19 mouse cellular contexts compared by ENCODE assay signal in the genomic region with DNA sequence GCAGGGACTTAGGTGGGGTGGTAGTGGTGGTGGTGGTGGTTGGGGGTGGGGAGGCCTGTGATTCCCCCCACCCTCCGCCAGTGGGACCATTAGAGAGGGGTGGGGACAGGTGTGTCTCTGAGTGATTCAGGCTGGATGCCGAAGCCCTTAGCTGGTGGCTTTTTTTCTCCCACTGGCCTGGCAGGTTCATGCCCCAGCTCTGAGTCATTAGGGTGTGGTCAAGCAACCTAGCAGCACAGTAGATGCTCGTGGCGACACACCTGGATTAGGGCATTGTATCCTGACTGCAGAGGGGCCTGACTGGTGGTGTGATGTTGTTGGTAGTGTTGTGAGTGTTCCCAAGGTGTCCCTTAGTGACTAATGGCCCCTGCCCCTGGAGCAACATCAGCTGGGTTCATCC. TPM values are rescaled to one million over a fixed set of nuclear protein-coding genes. Genes with fewer than 3 reads are reported as not detected.
DNase-seq lines count a peak whose midpoint lies in the region; ATAC-seq and TF ChIP-seq lines count a peak whose summit lies in the region.
"Had no signal": no experiment of that assay in that cellular context is flagged by ENCODE, and none has a peak within 500 bp of the region (broad histone marks: within the 10 kb centered on the region; RNA-seq: fewer than 3 reads in every experiment).

No protein-coding gene starts in this region.

- no peak overlapping the region for H3K4me3 ChIP-seq in gastrocnemius, adult 2 months
- H3K4me3 ChIP-seq in C2C12 (ENCODE audit: insufficient read depth, poor library complexity, severe bottlenecking): no peak overlapping the region
- H3K4me3 ChIP-seq in lung, adult 2 months (replicated peaks; ENCODE audit: extremely low read depth, low read depth, low read length): no peak overlapping the region
- H3K4me3 ChIP-seq in stomach, embryonic 14.5 days (ENCODE audit: low read depth, low read length): no peak overlapping the region
- H3K4me3 ChIP-seq: embryonic facial prominence, embryonic 12.5 days; left cerebral cortex, adult 2 months; limb, embryonic 12.5 days; midbrain, embryonic 15.5 days had no signal

- peak; percentile 30 for ATAC-seq in stomach, embryonic 14.5 days (ENCODE audit: insufficient number of reproducible peaks, insufficient read depth, low FRiP score, low read depth)
- ATAC-seq: forebrain, embryonic 16.5 days; midbrain, embryonic 15.5 days had no signal

- H3K4me1 ChIP-seq in lung, adult 2 months (ENCODE audit: control insufficient read depth, insufficient read depth, low read length): peaks cover under 1% of the 10 kb centered on the region
- H3K4me1 ChIP-seq in stomach, embryonic 14.5 days (ENCODE audit: control insufficient read depth, insufficient read depth, low read length): peaks cover 18% of the 10 kb centered on the region; the same call in 1 of the 2 replicates
- H3K4me1 ChIP-seq: midbrain, embryonic 15.5 days had no signal

- DNase-seq in gastrocnemius, adult 2 months: peak; percentile 11
- no peak for DNase-seq in gastrocnemius, postnatal 10 days
- peak; percentile 55 for DNase-seq in lung, adult 2 months
- no peak for DNase-seq in right cerebral cortex, adult 18-20 months
- no peak for DNase-seq in ovary, postnatal 10 days (ENCODE audit: low spot score)
- no peak for DNase-seq in embryo, embryonic 11 days
- DNase-seq: adrenal gland, adult 8-10 months; cerebellum, adult 11-12 months; spleen, adult 18-20 months had no signal

- intact Hi-C loops in gastrocnemius, adult 2 months (cut with DNase I): no loop called here

- TF ChIP-seq POLR2A in lung, adult 2 months (IDR thresholded peaks at IDR 0.05; ENCODE audit: borderline replicate concordance, extremely low read depth, low read depth, low read length): peak; percentile 31; the same call in 1 of the 2 replicates

- TF ChIP-seq CTCF in gastrocnemius, adult 2 months (IDR thresholded peaks at IDR 0.05): no peak
- TF ChIP-seq CTCF in C2C12 (IDR thresholded peaks at IDR 0.05; ENCODE audit: control insufficient read depth, insufficient read depth, insufficient read length): no peak
- TF ChIP-seq CTCF in lung, adult 2 months (IDR thresholded peaks at IDR 0.05; ENCODE audit: insufficient read depth, low read length): no peak

- no peak overlapping the region for H3K27ac ChIP-seq in gastrocnemius, adult 2 months
- H3K27ac ChIP-seq in stomach, embryonic 14.5 days (ENCODE audit: low read length): peak overlapping the region; percentile 52; the same call in 1 of the 2 replicates
- H3K27ac ChIP-seq: embryonic facial prominence, embryonic 12.5 days; kidney, postnatal 0 days; left cerebral cortex, adult 2 months; limb, embryonic 12.5 days; liver, embryonic 14.5 days; midbrain, embryonic 15.5 days had no signal

- H3K79me3 ChIP-seq in C2C12 (ENCODE audit: low read depth): no peaks in the 10 kb centered on the region

- no peak overlapping the region for H3K9ac ChIP-seq in stomach, embryonic 14.5 days (replicated peaks; ENCODE audit: low read depth, low read length)
- H3K9ac ChIP-seq: embryonic facial prominence, embryonic 12.5 days; limb, embryonic 12.5 days; liver, embryonic 14.5 days; midbrain, embryonic 15.5 days had no signal

- 56% methylated on average over 4 of the region's 4 CpGs for WGBS in lung, adult 2 months
- 72% methylated on average over 4 of the region's 4 CpGs for WGBS in stomach, embryonic 14.5 days

- no peaks in the 10 kb centered on the region for H3K79me2 ChIP-seq in C2C12 (ENCODE audit: control insufficient read depth, insufficient read depth)

- H3K27me3 ChIP-seq in C2C12 (ENCODE audit: control insufficient read depth, insufficient read depth, insufficient read length): no peaks in the 10 kb centered on the region
- H3K27me3 ChIP-seq in stomach, embryonic 14.5 days (ENCODE audit: control insufficient read depth, insufficient read depth, low read length): no peaks in the 10 kb centered on the region
- H3K27me3 ChIP-seq: embryonic facial prominence, embryonic 12.5 days; midbrain, embryonic 15.5 days had no signal

- H3ac ChIP-seq in C2C12 (ENCODE audit: control insufficient read depth, insufficient read length, low read depth): no peak overlapping the region

- no peak overlapping the region for H3K4me2 ChIP-seq in stomach, embryonic 14.5 days (replicated peaks; ENCODE audit: low read depth, low read length)
- H3K4me2 ChIP-seq: embryonic facial prominence, embryonic 12.5 days; limb, embryonic 12.5 days; midbrain, embryonic 15.5 days had no signal

- H3K9me3 ChIP-seq in stomach, embryonic 14.5 days (ENCODE audit: control insufficient read depth, low read depth, low read length): no peaks in the 10 kb centered on the region
- H3K9me3 ChIP-seq: embryonic facial prominence, embryonic 12.5 days; limb, embryonic 12.5 days; midbrain, embryonic 15.5 days had no signal

- no peaks in the 10 kb centered on the region for H3K36me3 ChIP-seq in C2C12 (ENCODE audit: control insufficient read depth, insufficient read depth)
- no peaks in the 10 kb centered on the region for H3K36me3 ChIP-seq in stomach, embryonic 14.5 days (ENCODE audit: control insufficient read depth, insufficient read depth, low read length)
- H3K36me3 ChIP-seq: embryonic facial prominence, embryonic 12.5 days; limb, embryonic 12.5 days; midbrain, embryonic 15.5 days had no signal

TF ChIP-seq in C2C12, 6 proteins besides CTCF, POLR2A, EP300 and RAD21:
- TF ChIP-seq FOSL1 (IDR thresholded peaks at IDR 0.05; ENCODE audit: insufficient read depth, low read length, poor library complexity, severe bottlenecking): no peak
- peak; percentile 46 for TF ChIP-seq MYOD1 (IDR thresholded peaks at IDR 0.05; ENCODE audit: control insufficient read depth, insufficient read length, low read depth)

RNA-seq across cellular contexts. Expression of a gene that starts 38.1 kb away (rescaled TPM):
- under 1 TPM; 0.20 to 0.36 TPM for total RNA-seq in gastrocnemius, adult 2 months (2021)
- under 1 TPM; 0.54 to 0.77 TPM for total RNA-seq in gastrocnemius, postnatal 10 days (2021)
- 0.06 TPM for polyA plus RNA-seq in C2C12 (2012; fragmentation: generic; extraction: Trizol)
- polyA plus RNA-seq in lung, adult 2 months (2012; rRNA removed): 35.1 and 39.4 TPM in 2 replicates
- polyA plus RNA-seq in stomach, embryonic 14.5 days (2014; fragmentation: Nextera tagmentation; extraction: Ambion mirVana): 20.1 and 25.0 TPM in 2 replicates
- total RNA-seq: megakaryocyte, adult 5-6 weeks had no signal

RNA-seq across cellular contexts. Expression of a gene that starts 38.9 kb away (rescaled TPM):
- total RNA-seq in gastrocnemius, adult 2 months (2021): 1 to 10 TPM; 1.6 to 2.5 TPM
- 1 to 10 TPM in 1 of 2 experiments, under 1 TPM in 1; 0.66 to 1.4 TPM for total RNA-seq in gastrocnemius, postnatal 10 days (2021)
- 10.1 TPM for polyA plus RNA-seq in C2C12 (2012; fragmentation: generic; extraction: Trizol)
- polyA plus RNA-seq in lung, adult 2 months (2012; rRNA removed): 130 and 155 TPM in 2 replicates
- 2.4 and 4.0 TPM in 2 replicates for polyA plus RNA-seq in stomach, embryonic 14.5 days (2014; fragmentation: Nextera tagmentation; extraction: Ambion mirVana)

RNA-seq across cellular contexts. Expression of a gene that starts 47.0 kb away (rescaled TPM):
- total RNA-seq in gastrocnemius, adult 2 months (2021): 10 to 100 TPM; 23.7 to 32.4 TPM
- 10 to 100 TPM; 24.4 to 27.2 TPM for total RNA-seq in gastrocnemius, postnatal 10 days (2021)
- polyA plus RNA-seq in C2C12 (2012; fragmentation: generic; extraction: Trizol): 61.3 TPM
- polyA plus RNA-seq in lung, adult 2 months (2012; rRNA removed): 36.1 and 38.6 TPM in 2 replicates
- polyA plus RNA-seq in stomach, embryonic 14.5 days (2014; fragmentation: Nextera tagmentation; extraction: Ambion mirVana): 63.5 and 64.1 TPM in 2 replicates

Comparison
In these comparisons a context has a peak if more than half of its experiments do, and no peak if none do; other contexts are left out.
1. DNase-seq: peak in gastrocnemius, adult 2 months (single experiment) and lung, adult 2 months (single experiment); none in gastrocnemius, postnatal 10 days (single experiment), right cerebral cortex, adult 18-20 months (single experiment), ovary, postnatal 10 days (single experiment) and embryo, embryonic 11 days (single experiment).
2. RNA of a gene that starts 38.1 kb away (polyA plus RNA-seq): 35.1 to 39.4 TPM in lung, adult 2 months and 20.1 to 25.0 TPM in stomach, embryonic 14.5 days; 0.06 TPM in C2C12 (single experiment); every median in the first group is over 10 times any median in the second.
3. RNA of a gene that starts 38.9 kb away (polyA plus RNA-seq): 130 to 155 TPM in lung, adult 2 months; 10.1 TPM in C2C12 (single experiment) and 2.4 to 4.0 TPM in stomach, embryonic 14.5 days; every median in the first group is over 10 times any median in the second.